Mouse (Mus musculus) ES-E14 (cell line): ENCODE results near the gene Rab25.

Experiments
- CHD2 ChIP-seq: IDR thresholded peaks from 2 replicates; pipeline ENCODE4 v1.6.1; 2014; ENCODE audit warnings: mild to moderate bottlenecking, low read depth, low read length, inconsistent platforms
- HCFC1 ChIP-seq: IDR thresholded peaks from 2 replicates; pipeline ENCODE4 v1.6.1; 2012; ENCODE audit warnings: low read length, inconsistent platforms, borderline replicate concordance; ENCODE audit not compliant: insufficient read depth
- ZC3H11A ChIP-seq: IDR thresholded peaks from 2 replicates; pipeline ENCODE4 v1.6.1; 2012; ENCODE audit warnings: low read depth, mild to moderate bottlenecking, inconsistent platforms, low read length, borderline replicate concordance
- ZNF384 ChIP-seq: IDR thresholded peaks from 2 replicates; pipeline ENCODE4 v1.6.1; 2012; ENCODE audit warnings: low read depth, low read length, inconsistent platforms

GRCm38 (mm10) chr3:88591950-88592731 lies 44.0 kb upstream of the Rab25 start:
- no peak for TF ChIP-seq CHD2
- no peak for TF ChIP-seq ZNF384
- TF ChIP-seq HCFC1, result no peak
- 0 out of 2 replicates have a peak, but pooled peaks have one; percentile 32 for TF ChIP-seq ZC3H11A
